Mouse (Mus musculus) stomach, postnatal 0 days (tissue): ENCODE measurements around the gene Zfp451. TPM values are rescaled to one million over a fixed set of nuclear protein-coding genes. Genes with fewer than 3 reads are reported as not detected.
A peak's percentile ranks its signal among the peaks of the same experiment; 100 is the strongest.

ENCODE experiments used
- ATAC-seq: fragments of 200-750 bp; cut with Nextera tagmentation; 2 replicates; pipeline ENCODE4 v1.8.0; 2017; ENCODE audit not compliant: low FRiP score, low TSS enrichment
- DNase-seq: peaks from one replicate; pipeline ENCODE4 v3.0.0-alpha.2; 2016; ENCODE audit warnings: low spot score
- H3K27ac ChIP-seq: fragments of 300-500 bp; sonication (generic); replicated peaks from 2 replicates; pipeline ENCODE4 v1.5.1; 2014; ENCODE audit warnings: mild to moderate bottlenecking, control low read depth
- H3K27me3 ChIP-seq: fragments of 300-500 bp; sonication (generic); 2 replicates; pipeline ENCODE4 v1.6.1; 2014; ENCODE audit warnings: low read length; ENCODE audit not compliant: control insufficient read depth, insufficient read depth
- H3K36me3 ChIP-seq: fragments of 300-500 bp; sonication (generic); 2 replicates; pipeline ENCODE4 v1.6.1; 2014; ENCODE audit warnings: low read length, mixed read lengths; ENCODE audit not compliant: control insufficient read depth, insufficient read depth
- H3K4me1 ChIP-seq: fragments of 300-500 bp; sonication (generic); replicated peaks from 2 replicates; pipeline ENCODE4 v1.6.1; 2014; ENCODE audit warnings: antibody characterized with exemption; ENCODE audit not compliant: control insufficient read depth, insufficient read depth
- H3K4me2 ChIP-seq: fragments of 300-500 bp; sonication (generic); replicated peaks from 2 replicates; pipeline ENCODE4 v1.6.1; 2014; ENCODE audit warnings: low read depth, mild to moderate bottlenecking, control low read depth, moderate library complexity
- H3K4me3 ChIP-seq: fragments of 300-500 bp; sonication (generic); 2 replicates; pipeline ENCODE4 v1.5.1; 2014; ENCODE audit warnings: low read depth, low read length, control low read depth
- H3K9ac ChIP-seq: fragments of 300-500 bp; sonication (generic); 2 replicates; pipeline ENCODE4 v1.6.1; 2014; ENCODE audit warnings: mild to moderate bottlenecking, low read length, control low read depth, mixed read lengths
- H3K9me3 ChIP-seq: fragments of 300-500 bp; sonication (generic); 2 replicates; pipeline ENCODE4 v1.6.1; 2016; ENCODE audit warnings: low read length; ENCODE audit not compliant: control insufficient read depth
- CTCF ChIP-seq: IDR thresholded peaks from 2 replicates; pipeline ENCODE4 v1.5.1; 2016; ENCODE audit warnings: antibody characterized with exemption, low read depth, mild to moderate bottlenecking, moderate library complexity
- EP300 ChIP-seq: optimal IDR thresholded peaks from 2 replicates; pipeline ENCODE3; 2016; ENCODE audit warnings: antibody characterized with exemption
- WGBS: fragments of 180-500 bp; shearing (Covaris S2); extraction: QIAGEN DNeasy Blood & Tissue Kit; methylation state at CpG from one replicate; pipeline ENCODE4 v1.1.7; 2014; 5-methylcytosine and 5-hydroxymethylcytosine counted together
- polyA plus RNA-seq: library from polyadenylated mRNA; unstranded; fragments of >200 nt; fragmentation: Nextera tagmentation; extraction: Ambion mirVana; gene quantifications from 2 replicates; pipeline ENCODE4 v1.2.1, GENCODE M21; 2015

Gene Zfp451
- polyA plus RNA-seq, 1 experiment from 2014 or later = 7.6 TPM

GRCm38 (mm10) chr1:33813495-33813867 lies 914 bp downstream of the Zfp451 start:
- Histone ChIP-seq H3K27me3 (no peaks in the 10 kb centered on the region), H3K9ac (peak overlapping the region; percentile 95)

DNA sequence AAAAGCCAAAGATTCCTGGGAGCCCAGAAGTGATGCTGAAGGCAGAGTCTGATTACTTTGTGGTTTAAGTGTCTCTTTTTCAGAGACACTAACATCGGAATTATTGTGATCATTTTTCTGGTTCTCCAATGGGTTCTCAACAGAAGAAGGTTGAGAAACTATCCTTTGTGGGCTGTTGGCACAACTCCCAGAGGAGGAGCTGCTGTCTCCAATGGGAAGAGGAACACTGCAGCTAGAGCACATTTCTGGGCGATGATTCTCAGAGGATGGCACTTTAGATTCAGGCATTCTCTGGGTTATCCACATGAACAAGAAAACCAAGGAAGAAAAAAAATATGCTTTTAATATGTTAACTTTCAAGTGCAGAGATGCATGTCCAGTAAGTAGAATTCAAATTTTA lies 11.1 kb downstream of the Zfp451 start:
- ATAC-seq (no peak), DNase-seq (no peak)
- H3K9me3 ChIP-seq = no peaks in the 10 kb centered on the region
- peaks cover 18% of the 10 kb centered on the region for H3K36me3 ChIP-seq
- no peak for TF ChIP-seq EP300
- no peak for TF ChIP-seq CTCF
- 97% methylated on average over 2 of the region's 2 CpGs for WGBS
- H3K27me3 ChIP-seq = no peaks in the 10 kb centered on the region
- no peak overlapping the region for H3K9ac ChIP-seq
- H3K4me3 ChIP-seq = no peak overlapping the region
- no peak overlapping the region for H3K4me2 ChIP-seq
- H3K27ac ChIP-seq = no peak overlapping the region
- no peaks in the 10 kb centered on the region for H3K4me1 ChIP-seq

More at GRCm38 (mm10) chr1:33813495-33813867, 914 bp downstream of the Zfp451 start:
- Histone ChIP-seq H3K4me3 (peak overlapping the region; percentile 86), H3K27ac (peak overlapping the region; percentile 92), H3K9me3 (no peaks in the 10 kb centered on the region), H3K36me3 (0 out of 2 replicates have a peak, but pooled peaks cover 3% of the 10 kb centered on the region), H3K4me1 (peaks cover 6% of the 10 kb centered on the region), H3K4me2 (peak overlapping the region; percentile 74)
- TF ChIP-seq CTCF (no peak), EP300 (no peak)
- no peak for ATAC-seq
- DNase-seq = no peak
- 7% methylated on average over 11 of the region's 11 CpGs for WGBS

DNA sequence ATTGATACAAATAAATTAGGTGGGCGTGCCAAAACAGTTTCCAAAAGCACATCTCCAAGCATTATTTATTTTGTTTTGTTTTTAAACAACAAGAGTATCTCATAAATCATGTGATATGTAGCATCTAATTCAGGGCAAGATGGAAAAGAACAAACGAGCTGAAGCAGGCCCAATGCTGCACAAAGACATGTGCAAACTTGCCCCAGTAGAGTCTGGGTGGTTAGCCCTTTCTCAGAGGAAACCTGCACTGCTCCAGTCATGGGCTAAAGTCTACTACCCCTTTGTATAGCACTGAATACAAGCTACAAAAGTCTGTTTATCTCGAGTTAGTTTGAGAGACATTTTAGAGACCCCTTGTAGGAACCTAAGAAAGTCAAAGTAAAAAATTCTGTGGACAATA lies 14.8 kb downstream of the Zfp451 start:
- TF ChIP-seq EP300 (no peak), CTCF (no peak)
- Histone ChIP-seq H3K4me3 (no peak overlapping the region), H3K36me3 (peaks cover 15% of the 10 kb centered on the region), H3K27ac (no peak overlapping the region), H3K27me3 (no peaks in the 10 kb centered on the region), H3K9ac (no peak overlapping the region), H3K4me1 (no peaks in the 10 kb centered on the region), H3K9me3 (no peaks in the 10 kb centered on the region), H3K4me2 (no peak overlapping the region)
- 68% methylated on average over 3 of the region's 3 CpGs for WGBS
- DNase-seq (no peak), ATAC-seq (no peak)

- H3K9me3 ChIP-seq = no peaks in the 10 kb centered on the region
- H3K4me2 ChIP-seq = no peak overlapping the region
- H3K27ac ChIP-seq = no peak overlapping the region
- ATAC-seq = no peak
- DNase-seq = no peak
- no peak overlapping the region for H3K9ac ChIP-seq
- no peaks in the 10 kb centered on the region for H3K4me1 ChIP-seq
- TF ChIP-seq EP300 (no peak), CTCF (no peak)
- 28% methylated on average over 3 of the region's 3 CpGs for WGBS
- H3K4me3 ChIP-seq = no peak overlapping the region
- peaks cover 2% of the 10 kb centered on the region; the same call in 1 of the 2 replicates for H3K36me3 ChIP-seq
- H3K27me3 ChIP-seq = no peaks in the 10 kb centered on the region
These were observed 25.9 kb downstream of the Zfp451 start for GRCm38 (mm10) chr1:33788493-33788892.

DNA sequence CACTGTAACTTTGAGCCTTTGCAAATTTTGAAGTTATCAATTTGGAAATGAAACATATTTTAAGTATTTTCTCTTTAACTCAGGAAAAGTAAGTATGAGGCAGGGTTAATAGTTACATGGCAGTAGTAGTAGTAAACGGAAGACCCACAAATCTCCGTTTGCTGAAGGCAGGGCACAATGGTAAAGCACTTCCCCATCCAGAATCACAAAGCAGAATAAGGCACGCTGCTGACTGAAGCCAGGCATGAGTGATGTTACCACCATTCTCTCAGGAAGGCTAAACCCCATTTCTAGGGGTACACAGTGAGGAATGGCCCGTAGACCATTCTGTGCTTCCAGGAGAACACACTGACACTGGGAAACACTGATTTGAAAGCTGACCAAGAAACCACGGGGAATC lies 26.3 kb downstream of the Zfp451 start:
- H3K9me3 ChIP-seq = no peaks in the 10 kb centered on the region
- H3K9ac ChIP-seq = no peak overlapping the region
- H3K4me1 ChIP-seq = no peaks in the 10 kb centered on the region
- H3K4me2 ChIP-seq = no peak overlapping the region
- no peak for ATAC-seq
- TF ChIP-seq EP300 = no peak
- no peak for TF ChIP-seq CTCF
- 62% methylated on average over 5 of the region's 5 CpGs for WGBS
- H3K27me3 ChIP-seq = no peaks in the 10 kb centered on the region
- H3K27ac ChIP-seq = no peak overlapping the region
- DNase-seq = no peak
- H3K4me3 ChIP-seq = no peak overlapping the region
- H3K36me3 ChIP-seq = peaks cover 2% of the 10 kb centered on the region; the same call in 1 of the 2 replicates

- TF ChIP-seq EP300 = no peak
- no peak for TF ChIP-seq CTCF
- no peak overlapping the region for H3K4me2 ChIP-seq
- no peak overlapping the region for H3K9ac ChIP-seq
- H3K27ac ChIP-seq = no peak overlapping the region
- H3K4me1 ChIP-seq = no peaks in the 10 kb centered on the region
- no peak for ATAC-seq
- H3K4me3 ChIP-seq = no peak overlapping the region
- H3K36me3 ChIP-seq = peaks cover 2% of the 10 kb centered on the region; the same call in 1 of the 2 replicates
- no peaks in the 10 kb centered on the region for H3K9me3 ChIP-seq
- DNase-seq = no peak
- 96% methylated on average over 5 of the region's 5 CpGs for WGBS
- H3K27me3 ChIP-seq = no peaks in the 10 kb centered on the region
These were observed 29.8 kb downstream of the Zfp451 start for GRCm38 (mm10) chr1:33784561-33784960.
